Mouse (Mus musculus): Measurements from ENCODE around the gene Whrn.

DNA sequence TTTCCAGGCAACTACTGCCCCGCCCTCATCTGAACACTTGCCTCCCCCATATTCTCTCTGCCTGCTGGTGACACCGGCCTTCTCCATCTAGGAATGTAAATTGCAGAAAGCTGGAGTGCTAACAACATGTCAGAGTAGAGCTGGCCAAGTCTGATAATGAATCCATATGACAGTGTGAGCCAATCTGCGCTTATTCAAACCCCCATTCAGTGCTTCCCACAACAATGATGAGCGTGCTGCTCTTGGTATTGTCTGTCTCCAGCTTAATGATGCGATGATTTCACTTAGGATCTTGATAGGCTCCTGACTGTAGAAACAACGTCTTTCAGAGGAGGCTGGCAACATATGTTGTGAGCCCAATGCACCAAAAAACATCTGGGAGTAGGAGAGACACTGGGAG is 33.2 kb upstream of the Whrn start:
- TF ChIP-seq CTCF (IDR thresholded peaks at IDR 0.05; ENCODE audit: insufficient read depth, low read depth, low read length) (no peak), POLR2A (IDR thresholded peaks at IDR 0.05; ENCODE audit: insufficient read depth, low read depth, low read length) (no peak)
